Mouse (Mus musculus): ENCODE data around the gene Cdk9.

Cdk9 gene

DNA sequence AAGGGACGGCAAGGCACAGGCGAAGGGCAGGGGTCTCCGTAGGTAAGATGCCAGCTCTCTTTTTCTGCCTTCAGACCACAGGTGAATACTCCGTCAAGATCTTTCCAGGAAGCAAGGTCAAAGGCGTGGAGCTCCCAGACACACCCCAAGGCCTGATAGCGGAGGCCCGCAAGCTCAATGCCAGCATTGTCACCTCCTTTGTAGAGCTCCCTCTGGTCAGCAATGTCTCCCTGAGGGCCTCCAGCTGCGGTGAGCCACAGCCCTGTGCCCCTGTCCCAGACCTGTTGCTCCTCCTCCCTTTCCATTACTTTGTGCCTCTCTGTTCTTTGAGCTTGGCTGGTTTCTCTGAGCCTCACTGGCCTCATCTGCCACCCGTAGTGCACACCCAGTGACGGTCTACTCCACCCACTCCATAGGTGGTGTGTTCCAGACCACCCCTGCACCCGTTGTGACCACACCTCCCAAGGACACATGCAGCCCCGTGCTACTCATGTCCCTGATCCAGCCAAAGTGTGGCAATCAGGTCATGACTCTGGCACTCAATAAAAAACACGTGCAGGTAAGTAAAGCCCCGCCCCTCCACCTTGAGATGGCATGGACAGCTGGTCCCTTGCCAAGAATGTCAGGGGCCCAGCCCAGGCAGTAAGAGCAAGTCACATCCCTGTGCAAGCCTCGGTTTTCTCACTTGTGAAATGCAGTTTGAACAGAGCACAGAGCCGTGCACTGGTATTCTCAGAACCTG, 39.5 kb downstream of the Cdk9 start:
- no peak for DNase-seq

DNA sequence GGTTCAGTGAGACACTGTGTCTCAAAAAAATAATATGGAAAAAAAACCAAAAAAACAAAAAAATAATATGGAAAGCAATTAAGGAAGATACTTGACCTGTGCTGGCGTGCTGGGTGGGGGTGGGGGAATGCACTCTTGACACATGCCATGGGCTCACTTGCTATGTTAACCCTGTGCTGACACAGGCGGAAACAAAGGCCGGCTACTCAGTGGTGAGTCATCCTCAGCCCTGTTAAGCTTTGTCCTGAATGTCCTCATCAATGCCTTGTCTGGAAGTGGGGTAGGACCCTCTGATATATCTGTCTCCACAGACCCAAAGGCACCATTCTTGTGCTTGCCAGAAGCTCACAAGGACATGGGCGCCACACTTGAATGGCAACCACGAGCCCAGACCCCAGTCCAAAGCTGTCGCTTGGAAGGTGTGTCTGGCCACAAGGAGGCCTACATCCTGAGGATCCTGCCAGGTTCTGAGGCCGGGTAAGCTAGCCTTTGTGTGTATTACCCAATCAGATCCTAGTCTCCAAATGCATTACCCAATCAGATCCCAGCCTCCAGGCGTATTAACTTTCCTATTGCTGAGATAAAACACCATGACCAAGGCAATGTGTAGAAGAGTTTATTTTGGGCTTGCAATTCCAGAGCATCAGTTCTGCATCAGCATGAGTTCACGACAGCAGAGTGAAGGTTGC, 40.8 kb downstream of the Cdk9 start:
- no peak for DNase-seq

DNA sequence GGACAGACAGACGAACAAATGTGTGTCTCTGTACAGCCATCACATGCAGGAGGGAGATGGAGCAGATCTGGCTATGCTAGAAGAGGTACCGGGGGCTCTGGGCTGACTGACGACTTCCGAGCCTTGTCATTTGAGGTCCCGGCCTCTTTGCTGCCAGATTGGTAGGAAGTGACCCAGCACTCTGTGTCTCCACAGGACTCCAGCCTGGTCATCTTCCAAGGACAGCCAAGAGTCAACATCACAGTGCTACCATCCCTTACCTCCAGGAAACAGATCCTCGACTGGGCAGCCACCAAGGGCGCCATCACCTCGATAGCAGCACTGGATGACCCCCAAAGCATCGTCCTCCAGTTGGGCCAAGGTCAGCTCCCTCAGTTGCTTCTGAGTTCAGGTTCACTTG, 41.7 kb downstream of the Cdk9 start:
- no peak for DNase-seq

DNA sequence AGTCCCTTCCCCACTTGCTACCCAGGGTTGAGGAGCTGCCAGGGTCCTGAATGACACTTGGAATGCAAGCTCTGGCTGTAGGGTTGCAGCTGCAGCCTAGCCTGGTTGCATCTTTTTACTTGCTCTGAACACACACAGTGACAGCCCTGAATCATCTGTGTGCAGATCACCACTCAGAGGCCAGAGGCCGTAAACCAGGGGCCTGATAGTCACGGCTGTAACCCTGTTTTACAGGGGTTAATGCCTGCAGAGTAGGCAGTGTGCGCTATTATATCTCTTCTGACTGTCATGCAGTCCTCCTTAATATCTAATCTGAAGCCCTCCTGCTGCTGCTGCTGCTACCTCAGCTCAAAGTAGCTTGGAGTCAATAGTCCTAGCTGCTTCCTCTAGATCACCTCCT, 43.0 kb downstream of the Cdk9 start:
- no peak for DNase-seq

DNA sequence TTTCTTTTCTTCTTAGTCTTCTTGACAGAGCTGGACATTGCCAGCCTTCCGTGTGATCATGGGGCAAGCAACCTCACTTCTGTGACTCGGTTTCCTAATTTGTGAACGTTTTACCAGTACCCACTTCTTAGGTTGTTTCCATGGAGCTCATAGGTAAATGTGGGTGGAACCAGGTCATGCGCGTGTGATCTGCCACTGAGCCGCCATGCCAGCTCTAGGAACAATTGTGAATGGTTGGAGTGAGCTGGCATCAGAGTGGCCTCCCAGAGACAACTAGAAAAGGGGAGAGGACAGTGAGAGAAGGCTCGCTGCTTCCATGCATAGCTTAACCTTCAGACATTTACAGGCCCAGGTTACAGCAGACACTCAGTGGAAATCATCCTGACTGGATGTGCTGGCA, 44.7 kb downstream of the Cdk9 start:
- DNase-seq, result no peak

DNA sequence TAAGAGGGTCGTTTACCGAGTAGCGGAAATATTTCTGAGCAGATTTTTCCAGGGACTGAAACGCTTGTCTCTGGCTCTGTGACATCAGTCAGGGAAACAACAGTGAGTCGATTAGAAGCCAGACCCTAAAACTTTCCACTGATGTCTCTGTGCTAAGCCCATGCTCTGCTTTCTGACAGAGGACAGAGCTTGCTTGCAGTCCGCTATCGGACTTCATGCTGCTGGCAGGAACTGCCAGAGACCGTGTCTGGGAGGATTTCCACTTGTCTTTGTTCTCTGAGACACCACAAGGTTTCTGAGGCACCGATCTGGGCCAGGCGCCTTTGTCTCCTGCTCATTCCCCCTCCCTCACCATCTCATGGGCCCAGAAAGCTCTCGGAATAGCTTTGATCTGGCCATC, 45.1 kb downstream of the Cdk9 start:
- no peak for DNase-seq

DNA sequence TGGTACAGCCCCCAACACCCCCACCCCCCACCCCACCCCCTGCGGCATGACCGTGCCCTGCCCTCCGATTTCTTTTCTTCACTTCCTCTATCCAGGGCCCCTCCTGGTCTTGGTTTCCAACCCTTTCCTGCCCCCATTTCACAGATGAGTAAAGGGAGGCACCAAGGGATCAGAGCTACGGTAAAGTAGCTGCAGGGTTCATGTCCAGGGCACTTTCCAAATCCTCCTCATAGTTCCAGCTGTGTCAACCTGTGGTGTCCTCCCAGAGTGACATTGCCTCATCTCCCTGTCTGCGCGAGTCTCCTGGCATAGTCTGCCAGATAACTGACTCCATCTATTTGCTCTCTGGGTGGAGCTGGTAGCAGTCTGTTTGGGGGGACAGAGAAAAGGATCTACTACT, 47.0 kb downstream of the Cdk9 start:
- no peak for DNase-seq

DNA sequence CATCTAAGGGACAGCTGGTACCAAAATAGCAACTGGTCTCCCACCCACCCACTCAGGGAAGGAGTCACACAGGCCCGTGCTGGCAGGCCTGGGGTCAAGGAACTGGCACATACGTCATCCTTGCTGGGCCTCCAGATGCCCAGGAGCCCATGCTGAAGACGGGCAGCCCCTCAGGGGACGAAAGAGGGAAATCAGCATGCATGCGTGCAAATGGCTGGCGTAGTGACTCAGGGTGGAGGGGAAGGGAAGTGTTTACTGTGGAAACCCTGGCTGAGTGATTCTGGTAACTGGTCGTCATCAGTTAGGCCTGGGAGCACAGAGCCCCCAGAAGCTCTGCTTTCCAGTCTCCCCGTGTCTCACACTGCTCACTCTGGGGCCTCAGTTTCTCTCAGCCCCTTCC, 47.5 kb downstream of the Cdk9 start:
- DNase-seq, result no peak

DNA sequence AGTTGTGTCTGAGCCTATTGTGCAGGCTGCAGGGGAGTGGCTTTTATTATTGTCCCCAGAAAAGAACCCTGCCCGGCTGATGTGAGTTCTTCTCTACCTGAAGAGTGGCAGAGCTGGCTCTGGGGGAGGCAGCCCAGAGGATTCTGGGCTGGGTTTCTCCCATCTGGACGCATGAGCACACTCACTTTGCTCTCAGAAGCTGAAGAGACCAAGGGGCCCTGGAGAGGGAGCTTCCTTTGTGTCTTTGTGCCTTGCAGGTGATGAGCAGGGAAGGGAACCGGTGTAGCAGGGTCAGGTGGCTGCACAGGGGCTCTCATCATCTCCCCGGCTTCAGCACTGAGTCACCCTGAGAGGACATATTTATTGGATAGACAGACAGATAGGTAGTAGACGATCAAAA, 50.6 kb downstream of the Cdk9 start:
- no peak for DNase-seq

DNA sequence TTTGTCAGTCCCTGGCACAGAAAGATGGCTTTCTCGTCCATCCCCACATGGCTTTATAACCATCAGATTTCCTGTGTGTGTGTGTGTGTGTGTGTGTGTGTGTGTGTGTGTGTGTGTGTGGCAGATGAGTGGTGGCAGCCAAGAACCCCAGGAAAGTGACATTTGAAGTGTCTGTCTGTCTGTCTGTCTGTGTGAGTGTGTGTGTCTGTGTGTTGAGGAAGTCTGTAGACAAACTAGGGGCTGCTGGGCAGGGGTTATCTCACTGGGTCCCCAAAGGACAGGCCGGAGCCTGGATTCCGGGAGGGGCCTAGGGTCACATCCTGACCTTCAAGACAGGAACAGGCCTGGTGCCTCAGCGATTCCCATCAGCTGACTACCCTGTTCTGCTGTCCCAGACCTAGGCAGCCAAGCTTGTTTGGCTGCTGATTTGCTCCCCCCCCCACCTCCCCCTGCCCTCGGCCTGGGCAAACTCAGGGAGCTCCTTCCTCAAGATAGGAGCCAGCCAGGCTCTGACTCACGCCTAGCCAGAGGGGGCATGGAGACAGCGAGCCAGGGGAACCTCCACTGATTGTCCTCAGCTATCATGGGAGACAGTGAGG, 51.3 kb downstream of the Cdk9 start:
- no peak for DNase-seq

DNA sequence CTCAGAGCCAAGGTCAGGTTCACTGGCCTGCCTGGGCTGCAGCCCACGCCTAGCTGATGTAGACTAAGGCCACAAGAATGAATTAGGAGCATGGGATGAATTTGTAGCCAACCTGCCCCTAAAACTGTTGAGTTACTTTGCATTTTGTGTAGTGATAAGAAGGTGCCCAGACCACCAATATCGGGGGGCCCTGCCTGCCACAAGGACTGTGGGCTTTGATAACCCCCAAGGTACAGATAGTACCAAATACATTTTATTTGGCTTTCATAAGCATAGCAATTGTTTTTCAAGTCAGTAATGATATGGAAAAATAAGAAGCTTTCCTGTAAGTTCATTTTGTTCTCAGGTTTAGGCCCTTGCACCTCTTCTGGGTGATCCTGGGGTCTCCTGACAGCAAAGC, 54.0 kb downstream of the Cdk9 start:
- DNase-seq, result no peak

DNA sequence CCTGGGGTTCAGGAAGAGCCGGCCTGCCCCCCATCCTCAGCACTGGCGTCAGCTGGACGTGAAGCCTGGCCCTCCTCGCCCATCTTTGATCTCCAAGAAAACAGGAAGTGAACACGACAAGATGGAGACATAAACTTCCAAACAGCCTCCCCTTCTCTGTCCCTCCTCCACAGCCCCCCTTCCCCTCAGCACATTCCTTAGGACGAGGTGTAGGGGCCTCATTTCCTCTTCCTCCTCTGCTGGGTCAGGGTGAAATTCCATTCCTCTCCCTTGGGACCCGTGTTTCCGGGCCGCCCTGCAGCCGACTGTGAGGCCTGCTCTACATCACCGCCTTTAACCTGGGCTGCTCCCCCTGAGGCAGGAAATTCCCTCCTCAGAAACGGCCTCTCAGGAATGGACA, 57.0 kb downstream of the Cdk9 start:
- no peak for DNase-seq

All from cerebellum, adult 11-12 months (tissue).